Mouse (Mus musculus): ENCODE measurements around the gene Ppm1m. TPM values are rescaled to one million over a fixed set of nuclear protein-coding genes. Genes with fewer than 3 reads are reported as not detected.

Ppm1m gene
- total RNA-seq, 2 experiments from 2014 or later, result 16.0 to 20.8 TPM

DNA sequence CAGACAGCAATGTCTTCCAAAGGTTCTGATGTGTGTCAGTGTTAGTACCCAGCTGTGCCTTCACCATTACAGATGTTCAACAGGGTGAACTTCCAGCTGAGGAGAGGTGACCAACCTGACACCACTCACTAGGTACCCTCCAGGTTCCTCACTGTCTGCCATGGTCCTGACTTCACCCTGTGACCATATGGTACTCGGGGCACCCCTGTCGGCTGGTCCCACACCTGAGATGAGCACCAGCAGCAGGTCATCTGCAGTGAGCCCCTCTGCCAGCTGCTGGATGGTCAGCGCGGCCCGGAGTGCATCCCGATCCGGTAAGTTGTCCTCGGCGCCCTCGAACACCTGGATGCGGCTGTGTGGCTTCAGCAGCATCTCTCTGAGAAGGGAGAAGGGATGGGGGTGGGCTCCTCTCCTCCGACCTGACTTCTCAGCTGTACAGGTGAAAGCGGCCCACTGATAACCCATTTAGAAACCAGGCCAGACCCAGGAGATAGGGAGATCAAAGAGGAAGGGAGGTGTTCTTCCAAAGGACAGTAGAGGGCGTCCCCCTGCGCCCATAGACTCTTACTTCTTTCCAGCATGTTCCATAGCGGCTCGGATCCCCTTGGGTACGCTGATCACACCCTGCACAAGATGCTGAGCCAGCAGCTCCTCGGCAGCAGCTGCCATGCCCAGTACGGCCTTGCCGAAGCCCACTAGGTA is 42.5 kb downstream of the Ppm1m start:
- DNase-seq, result no peak

DNA sequence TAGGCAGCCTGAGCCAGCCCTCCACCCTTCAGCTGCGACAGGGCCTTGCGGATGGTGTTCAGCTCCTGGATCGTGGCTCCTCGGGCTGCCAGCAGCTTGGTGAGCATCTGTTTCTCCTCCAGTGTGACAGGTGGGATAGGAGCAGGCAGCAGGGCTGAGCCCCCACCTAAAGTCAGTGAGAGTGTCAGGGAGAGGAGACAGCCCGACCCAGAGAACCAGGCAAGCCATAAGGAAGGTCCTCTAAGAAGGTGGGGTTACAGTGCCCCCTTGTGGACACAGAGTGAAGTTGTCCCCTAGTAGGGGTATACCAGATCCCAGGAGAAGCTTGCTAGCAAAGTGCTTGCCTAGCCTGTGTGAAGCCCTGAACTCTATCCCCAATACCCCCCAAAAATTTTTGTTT is 43.1 kb downstream of the Ppm1m start:
- DNase-seq, result peak; percentile 32 to 47

DNA sequence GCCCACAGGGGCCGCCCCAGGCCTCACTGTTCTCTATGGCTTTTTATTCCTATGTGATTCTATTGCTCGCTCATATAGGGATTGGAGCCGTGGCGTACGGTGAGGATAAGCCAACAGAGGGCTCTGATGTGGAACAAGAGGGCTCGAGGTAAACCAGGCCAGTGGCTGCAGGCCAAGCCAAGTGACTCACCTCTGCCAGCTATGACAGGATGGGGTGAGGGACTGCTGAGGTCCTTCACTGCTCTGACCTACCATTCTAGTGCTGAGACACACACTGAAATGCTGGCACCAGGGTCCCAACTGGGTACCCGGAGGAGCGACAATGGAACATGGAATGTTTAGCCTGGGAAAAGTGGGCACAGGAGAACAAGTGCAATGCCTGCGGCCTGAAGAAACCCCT is 45.4 kb downstream of the Ppm1m start:
- DNase-seq, result no peak

DNA sequence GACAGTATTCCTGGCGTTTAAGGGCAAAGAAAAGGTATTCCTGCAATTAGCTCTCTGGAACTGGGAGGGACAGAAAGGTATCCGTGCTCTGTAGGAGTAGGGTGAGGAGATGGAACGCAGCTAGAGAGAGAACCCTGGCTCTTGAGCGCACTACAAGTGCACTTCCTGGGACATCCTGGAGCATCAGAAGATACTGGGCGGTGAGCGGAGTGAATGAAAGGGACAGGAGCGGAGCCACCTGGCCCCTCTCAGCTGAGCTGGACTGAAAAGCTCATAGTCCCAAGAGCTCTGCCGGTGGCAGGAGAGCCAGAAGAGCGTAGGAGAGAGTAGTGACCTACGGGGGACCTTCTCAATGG is 50.2 kb downstream of the Ppm1m start:
- DNase-seq, result no peak

DNA sequence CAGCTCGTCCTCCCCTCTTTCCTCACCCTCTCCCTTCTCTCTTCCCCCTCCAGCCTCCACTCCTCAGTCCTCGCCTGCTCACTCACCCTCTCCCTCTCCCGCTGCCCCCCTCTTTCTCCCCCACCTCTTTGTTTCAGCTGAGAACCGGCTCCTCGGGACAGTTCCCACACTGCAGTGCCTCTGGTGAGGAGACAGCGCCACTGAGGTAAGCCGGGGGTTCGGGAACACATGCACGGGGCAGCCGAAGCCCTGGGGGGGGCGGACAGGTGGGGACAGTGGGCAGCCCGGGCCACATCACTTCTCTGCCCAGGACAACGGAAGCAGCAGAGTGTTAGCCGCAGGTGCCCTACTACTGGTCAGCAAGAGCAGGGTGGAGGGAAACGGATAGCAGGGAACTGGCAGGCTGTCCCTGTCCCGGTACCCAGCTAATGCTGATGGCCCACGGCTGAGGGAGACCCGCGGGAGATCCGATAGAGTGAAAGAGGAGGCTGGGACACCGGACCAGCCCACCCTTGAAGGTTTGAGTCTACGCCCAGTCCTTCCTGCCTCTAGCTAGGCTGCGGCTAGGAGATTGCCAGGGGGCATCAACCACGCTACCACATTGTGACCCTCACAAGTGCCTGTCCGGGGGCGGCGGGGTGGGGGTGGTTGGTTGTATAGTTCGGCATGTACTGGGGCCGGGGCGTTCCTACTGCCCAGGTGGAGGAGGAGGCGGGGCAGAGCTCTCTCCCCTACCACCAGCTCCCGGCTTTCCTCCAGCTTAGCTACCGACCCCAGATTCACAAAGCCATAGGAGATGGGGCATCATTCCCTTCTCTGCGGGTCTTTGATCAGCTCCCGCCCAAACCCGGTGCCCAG is 50.8 kb downstream of the Ppm1m start:
- no peak for DNase-seq

DNA sequence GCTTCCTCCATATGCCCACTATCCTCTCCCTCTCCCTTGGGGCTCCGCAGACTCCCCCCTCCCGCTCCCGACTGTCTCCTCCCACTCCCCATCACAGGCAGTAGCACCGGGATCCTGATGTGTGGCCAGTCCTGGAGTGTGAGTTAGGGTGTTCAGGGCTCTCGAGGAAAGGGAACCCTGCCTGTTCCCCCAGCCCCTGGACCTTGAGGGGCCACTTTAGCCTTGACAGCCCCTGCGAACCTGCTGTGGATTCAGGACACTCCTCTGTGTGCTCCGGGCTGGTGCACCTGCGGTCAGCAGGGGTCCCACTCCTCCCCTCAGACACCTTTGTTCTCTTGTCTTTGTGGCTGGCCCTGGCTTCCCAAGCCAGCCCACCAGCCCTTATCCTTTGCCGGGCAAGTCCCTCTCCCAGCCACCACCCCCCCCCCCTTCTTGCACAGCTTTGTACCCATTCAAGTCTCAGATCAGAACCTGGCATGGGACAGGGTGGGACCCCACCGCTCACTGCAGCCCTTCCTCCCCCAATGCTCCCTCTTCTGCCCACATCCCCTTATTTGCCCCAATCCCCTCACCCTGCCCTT is 51.6 kb downstream of the Ppm1m start:
- DNase-seq, result no peak

DNA sequence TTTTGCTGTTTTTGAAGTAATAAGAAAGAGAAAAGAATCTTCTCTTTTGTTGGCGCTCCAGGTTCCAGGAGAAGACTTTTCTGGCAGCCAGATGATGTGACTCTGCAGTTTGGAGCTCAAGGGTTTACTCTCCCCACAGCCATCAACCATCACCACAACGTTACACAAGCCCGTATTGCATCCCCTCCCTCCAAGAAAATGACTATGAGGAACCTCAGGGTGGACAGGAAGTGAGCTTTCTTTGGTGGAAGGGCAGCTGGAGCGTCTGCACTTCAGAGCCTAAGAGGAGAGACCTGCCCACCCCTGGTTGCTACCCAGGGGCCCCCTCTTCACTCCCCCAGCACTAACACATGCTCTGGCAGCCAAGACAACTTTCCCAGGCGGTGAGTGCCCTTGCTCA is 52.3 kb downstream of the Ppm1m start:
- DNase-seq, result no peak

DNA sequence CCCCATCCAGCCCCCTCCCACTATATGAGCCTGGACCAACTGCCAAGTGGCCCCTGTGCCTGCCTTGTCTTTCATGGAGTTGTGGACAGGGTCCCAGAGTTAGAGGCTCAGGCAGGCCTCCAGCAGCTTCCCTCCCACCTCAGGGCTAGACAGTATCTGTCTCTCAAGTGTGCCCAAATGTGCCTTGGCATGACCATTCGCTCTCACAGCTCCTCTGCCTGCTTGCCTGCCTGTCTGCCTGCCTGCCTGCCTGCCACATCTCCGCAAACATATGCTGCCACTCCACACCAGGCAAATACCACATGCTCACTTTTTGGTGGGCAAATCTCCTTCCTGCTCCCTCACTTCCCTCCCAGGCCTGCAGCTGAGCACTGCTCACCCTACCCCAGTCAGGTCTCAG is 54.0 kb downstream of the Ppm1m start:
- no peak for DNase-seq

Small RNA genes within 50 kb of the gene (microRNA-seq; reads per million reads assigned to microRNA genes)
- 5.5 to 6.6 reads per million in 2 experiments for gene Mir135a-1
- gene Mirlet7g, result 105,913 to 107,828 reads per million in 2 experiments

Other genes with a start within 250 kb of the Ppm1m start
- 1 to 10 TPM in 1 of 2 experiments, under 1 TPM in 1; 0.95 to 1.1 TPM for gene Col6a5, start 239.1 kb downstream of the Ppm1m start, total RNA-seq (2021)
- 1 to 10 TPM; 1.2 to 1.8 TPM for gene Col6a4, start 103.0 kb downstream of the Ppm1m start, total RNA-seq (2021)
- 1 to 10 TPM; 4.2 to 4.8 TPM for gene Glyctk, start 41.6 kb downstream of the Ppm1m start, total RNA-seq (2021)
- gene Wdr82, start 28.8 kb downstream of the Ppm1m start, total RNA-seq (2021), result 100 to 1,000 TPM; 143 TPM
- 10 to 100 TPM; 52.1 to 57.5 TPM for gene Twf2, start 3.4 kb upstream of the Ppm1m start, total RNA-seq (2021)
- gene Tlr9, start 22.9 kb upstream of the Ppm1m start, total RNA-seq (2021), result 1 to 10 TPM in 1 of 2 experiments, under 1 TPM in 1; 0.97 to 1.6 TPM
- 100 to 1,000 TPM; 138 to 142 TPM for gene Alas1, start 48.9 kb upstream of the Ppm1m start, total RNA-seq (2021)
- gene Poc1a, start 81.3 kb upstream of the Ppm1m start, total RNA-seq (2021), result 10 to 100 TPM; 10.6 to 12.2 TPM
- 10 to 100 TPM; 86.0 to 88.6 TPM for gene Dusp7, start 168.9 kb upstream of the Ppm1m start, total RNA-seq (2021)
- 100 to 1,000 TPM; 265 to 274 TPM for gene Rpl29, start 229.7 kb upstream of the Ppm1m start, total RNA-seq (2021)
- 10 to 100 TPM; 11.3 to 15.5 TPM for gene Acy1, start 238.6 kb upstream of the Ppm1m start, total RNA-seq (2021)
- 10 to 100 TPM; 11.3 to 11.9 TPM for gene Abhd14b, start 247.7 kb upstream of the Ppm1m start, total RNA-seq (2021)
- 10 to 100 TPM; 38.5 to 41.0 TPM for gene Abhd14a, start 247.9 kb upstream of the Ppm1m start, total RNA-seq (2021)